Mouse (Mus musculus): ENCODE results near the gene Acin1.

DNA sequence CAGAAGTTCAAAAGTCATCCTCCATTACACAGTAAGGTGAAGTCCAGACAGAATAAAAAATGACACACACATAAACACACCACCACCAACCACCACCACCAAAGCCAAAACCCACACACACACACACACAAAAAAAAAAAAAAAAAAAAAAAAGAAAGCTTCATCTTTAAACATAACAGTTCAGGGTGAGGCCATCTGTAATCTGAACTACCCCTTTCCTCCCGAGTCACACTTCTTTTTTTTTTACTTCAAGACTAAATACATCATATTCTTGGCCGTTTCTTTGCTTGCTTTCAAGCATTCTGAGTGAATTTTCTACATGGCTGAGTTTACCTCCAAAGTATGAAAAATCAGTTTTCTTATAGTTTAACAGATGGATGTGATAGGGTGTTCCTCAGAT is 85.1 kb downstream of the Acin1 start:
- no peak for TF ChIP-seq GATA1 (IDR thresholded peaks at IDR 0.05; ENCODE audit: low read length)
- TF ChIP-seq TAL1 (IDR thresholded peaks at IDR 0.05; ENCODE audit: low read length) = no peak
